Mouse (Mus musculus) T-helper 2 cell (primary cell): ENCODE results near the gene Zfp217.

Experiments used
- in situ Hi-C: fragments of 300-600 bp; cut with MboI, MseI; formaldehyde crosslinking; loops from one replicate; pipeline ENCODE4 v1.15.1; 2025; ENCODE audit warnings: high pct_unique_total_duplicates

The Zfp217 gene

DNA sequence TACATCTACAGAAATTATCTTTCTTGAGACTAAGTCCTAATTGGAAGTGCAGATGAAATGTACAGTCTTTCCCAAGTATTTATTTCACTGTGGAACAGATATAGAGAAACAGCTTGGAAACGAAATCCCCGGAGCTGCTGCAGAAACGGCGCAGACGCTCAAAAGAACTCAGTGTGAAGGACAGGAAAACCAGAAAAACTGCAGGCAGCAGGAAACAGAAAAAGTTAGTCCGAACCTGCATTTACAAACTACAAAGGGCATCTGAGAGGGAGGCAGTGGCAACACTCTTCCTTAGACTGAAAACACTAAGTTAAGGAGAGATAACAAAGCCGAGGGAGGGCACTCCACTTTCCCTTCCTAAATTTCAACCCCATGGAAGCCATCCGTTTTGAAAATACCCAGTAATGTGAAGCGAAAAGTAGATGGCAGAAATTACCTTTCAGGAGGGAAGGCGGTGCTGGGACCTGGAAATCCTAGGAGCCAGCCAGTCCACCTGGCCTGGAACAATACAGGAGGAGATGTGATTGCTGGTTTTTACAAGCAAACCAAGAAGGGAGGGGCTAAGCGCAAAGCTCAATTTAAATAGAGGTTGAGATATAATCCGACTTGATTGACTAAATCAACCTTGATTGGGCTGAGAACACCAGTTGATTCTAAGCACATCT, 13.7 kb downstream of the Zfp217 start:
- in situ Hi-C loops: no loop called here

DNA sequence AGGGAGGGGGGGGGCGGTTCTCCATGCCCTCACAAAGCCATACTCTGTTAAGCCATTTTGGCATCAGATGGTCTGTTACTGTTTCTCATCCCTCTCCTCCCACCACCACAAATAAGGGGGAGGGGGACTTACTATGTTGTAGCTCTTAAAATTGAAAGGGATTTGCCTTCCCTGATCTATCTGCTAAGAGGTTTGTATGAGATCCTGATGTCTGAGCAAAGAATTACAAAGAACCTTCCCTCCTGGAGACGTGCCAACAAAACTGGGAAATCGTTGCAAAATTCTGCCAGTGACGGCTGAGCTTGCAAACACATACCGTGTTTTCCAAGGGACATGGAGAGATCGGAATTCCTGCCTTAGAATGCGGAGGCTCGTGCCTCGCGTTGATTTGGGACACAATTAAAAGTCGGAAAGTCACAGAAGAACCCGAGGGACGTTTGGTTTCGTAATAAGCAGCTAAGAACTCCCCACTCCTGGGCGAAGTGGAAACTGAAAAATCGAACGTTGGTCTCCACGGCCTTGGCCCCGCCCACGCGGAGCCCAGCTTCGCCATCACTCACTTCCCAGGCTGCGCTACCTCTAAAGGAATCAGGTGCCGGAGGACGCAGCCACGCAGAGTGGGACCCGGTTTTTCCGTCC, 14.7 kb downstream of the Zfp217 start:
- in situ Hi-C loops: no loop called here

DNA sequence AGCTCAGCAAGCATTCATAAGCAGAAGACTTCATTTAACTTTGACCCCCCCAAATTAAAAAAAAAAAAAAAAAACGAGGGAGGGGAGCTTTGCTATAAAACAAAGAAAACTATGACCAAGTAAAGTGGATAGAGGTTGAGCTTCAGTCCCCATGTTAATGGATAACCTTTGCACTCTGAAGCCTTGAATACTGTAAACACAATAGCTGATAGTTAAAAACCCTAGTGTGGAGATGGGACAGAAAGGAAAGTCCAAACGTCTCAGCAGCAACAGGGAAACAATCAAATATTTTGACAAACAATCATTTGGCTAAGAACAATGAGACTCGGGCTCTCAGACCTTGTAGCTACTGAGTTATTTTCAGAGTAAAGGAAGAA, 15.2 kb downstream of the Zfp217 start:
- in situ Hi-C loops: no loop called here

DNA sequence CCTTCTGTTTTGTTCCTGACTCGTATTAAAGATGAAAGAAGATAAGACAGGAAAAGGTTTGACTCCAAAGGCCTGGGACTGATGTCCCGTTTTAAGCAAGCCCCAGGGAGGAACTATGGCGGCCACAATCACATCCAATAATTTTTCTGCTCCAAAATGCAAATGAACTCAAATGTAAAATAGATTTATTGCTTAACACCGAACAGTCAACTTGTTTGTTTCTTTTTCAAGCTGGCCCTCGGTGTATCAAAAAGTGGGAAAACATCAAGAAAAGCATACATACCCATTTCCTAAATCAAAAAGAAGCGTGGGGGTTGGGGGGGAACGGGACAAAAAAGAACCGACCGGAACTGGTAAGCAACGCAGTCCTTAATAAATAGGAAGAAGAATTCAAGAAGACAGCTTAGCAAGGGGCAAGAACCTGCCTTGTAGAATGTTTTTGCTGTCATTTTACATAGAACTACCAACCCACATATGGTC, 15.9 kb downstream of the Zfp217 start:
- in situ Hi-C loops: no loop called here

GRCm38 (mm10) chr2:170130780-170131645, 16.9 kb downstream of the Zfp217 start:
- in situ Hi-C loops: no loop called here

GRCm38 (mm10) chr2:170129923-170130779, 17.8 kb downstream of the Zfp217 start:
- in situ Hi-C loops: no loop called here

GRCm38 (mm10) chr2:170129248-170129922, 18.5 kb downstream of the Zfp217 start:
- in situ Hi-C loops: no loop called here

GRCm38 (mm10) chr2:170128461-170129247, 19.2 kb downstream of the Zfp217 start:
- in situ Hi-C loops: no loop called here

- in situ Hi-C loops: no loop called here
Observed at GRCm38 (mm10) chr2:170127523-170127922, 20.4 kb downstream of the Zfp217 start.

GRCm38 (mm10) chr2:170126266-170126665, 21.6 kb downstream of the Zfp217 start:
- in situ Hi-C loops: no loop called here

GRCm38 (mm10) chr2:170122197-170122596, 25.7 kb downstream of the Zfp217 start:
- in situ Hi-C loops: loop anchor here (25.0 kb wide), 1 partner anchor 390 kb away; no protein-coding TSS in a partner anchor

GRCm38 (mm10) chr2:170120139-170121027, 27.5 kb downstream of the Zfp217 start:
- in situ Hi-C loops: loop anchor here (25.0 kb wide), 1 partner anchor 392 kb away; no protein-coding TSS in a partner anchor

- in situ Hi-C loops: loop anchor here (5.0 to 25.0 kb wide), 3 partner anchors 101 to 396 kb away; no protein-coding TSS in a partner anchor
Observed at GRCm38 (mm10) chr2:170116704-170117281, 31.1 kb downstream of the Zfp217 start.

GRCm38 (mm10) chr2:170110306-170110705, 37.6 kb downstream of the Zfp217 start:
- in situ Hi-C loops: loop anchor here (25.0 kb wide), 1 partner anchor 402 kb away; no protein-coding TSS in a partner anchor

DNA sequence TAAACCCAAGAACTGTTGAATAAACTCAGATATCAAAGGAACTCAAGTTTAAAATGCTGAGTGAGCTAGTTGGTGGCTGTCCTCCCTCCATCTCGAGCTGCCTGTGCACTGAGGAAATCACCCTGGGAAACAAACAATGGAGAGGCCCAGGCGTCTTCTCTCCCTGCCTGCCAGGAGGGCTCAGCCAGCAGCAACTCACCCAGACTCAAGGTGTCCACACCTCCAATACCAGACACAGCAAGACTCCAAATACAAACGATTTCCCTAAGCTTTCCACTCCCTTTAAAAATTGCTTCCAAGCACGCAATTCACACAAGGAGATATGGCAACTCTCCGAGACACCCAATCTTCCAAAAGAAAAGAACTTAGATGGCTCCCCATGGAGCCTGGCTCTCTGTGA, 38.4 kb downstream of the Zfp217 start:
- in situ Hi-C loops: loop anchor here (25.0 kb wide), 1 partner anchor 403 kb away; no protein-coding TSS in a partner anchor

GRCm38 (mm10) chr2:170107791-170108190, 40.1 kb downstream of the Zfp217 start:
- in situ Hi-C loops: loop anchor here (25.0 kb wide), 1 partner anchor 405 kb away; no protein-coding TSS in a partner anchor

DNA sequence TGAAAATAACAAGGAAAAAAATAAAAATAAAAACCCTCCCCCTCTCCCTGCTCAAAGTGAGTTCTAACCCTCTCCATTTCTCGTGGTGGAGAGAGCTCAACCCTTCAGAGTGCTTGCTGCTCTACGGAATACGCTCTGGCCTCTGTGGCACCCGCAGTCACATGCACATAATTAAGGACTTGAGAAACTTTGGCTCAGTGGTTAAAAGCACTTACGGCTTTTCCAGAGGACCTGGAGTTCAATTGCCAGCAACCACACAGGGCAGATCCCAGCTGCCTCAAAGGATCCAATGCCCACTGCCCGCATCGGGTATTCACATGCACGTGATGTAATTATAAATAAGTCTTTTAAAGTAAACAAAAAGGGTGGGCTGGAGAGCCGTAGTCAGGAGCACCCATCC, 41.9 kb downstream of the Zfp217 start:
- in situ Hi-C loops: loop anchor here (25.0 kb wide), 1 partner anchor 406 kb away; no protein-coding TSS in a partner anchor

DNA sequence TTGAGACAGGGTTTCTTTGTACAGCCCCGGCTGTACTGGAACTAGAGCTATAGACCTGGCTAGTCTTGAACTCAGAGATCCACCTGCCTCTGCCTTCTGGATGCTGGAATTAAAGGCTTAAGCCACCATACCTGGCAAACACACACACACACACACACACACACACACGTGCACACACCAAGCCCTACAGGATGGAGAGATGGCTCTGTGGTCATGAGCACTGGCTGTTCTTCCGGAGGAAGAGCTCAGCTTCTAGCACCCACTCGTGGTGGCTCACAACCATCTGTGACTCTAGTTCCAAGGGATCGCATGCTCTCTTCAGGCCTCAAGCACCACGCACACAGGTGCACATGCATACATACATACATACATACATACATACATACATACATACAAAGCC, 43.5 kb downstream of the Zfp217 start:
- in situ Hi-C loops: loop anchor here (25.0 kb wide), 1 partner anchor 408 kb away; no protein-coding TSS in a partner anchor
